Mouse (Mus musculus) E14TG2a.4 (cell line): ENCODE measurements around the gene Ifna16.

Source experiments
- CTCF ChIP-seq: conservative IDR thresholded peaks from 2 replicates; pipeline ENCODE4 v1.5.1; 2014; ENCODE audit warnings: low read length
- POU5F1 ChIP-seq: IDR thresholded peaks from 2 replicates; pipeline ENCODE4 v1.6.1; 2014; ENCODE audit warnings: low read length, borderline replicate concordance

- TF ChIP-seq CTCF: no peak
- TF ChIP-seq POU5F1: no peak
Measured at GRCm38 (mm10) chr4:88718715-88719114, 42.0 kb upstream of the Ifna16 start.
